Mouse (Mus musculus) MEL-GATA-1-ER (cell line): Measurements from ENCODE around the gene Phip.

ENCODE experiments used
- DNase-seq: peaks from one replicate; pipeline ENCODE4 v3.0.0-alpha.2; 2012; ENCODE audit warnings: low read depth; ENCODE audit errors: extremely low read depth

The Phip gene

GRCm38 (mm10) chr9:82877078-82877477, 98.2 kb downstream of the Phip start:
- no peak for DNase-seq

GRCm38 (mm10) chr9:82867698-82868097, 107.6 kb downstream of the Phip start:
- DNase-seq, result no peak

- DNase-seq, result no peak
These were observed 109.2 kb downstream of the Phip start for GRCm38 (mm10) chr9:82866121-82866520.

- no peak for DNase-seq
These were observed 113.4 kb downstream of the Phip start for GRCm38 (mm10) chr9:82861775-82862430.

- DNase-seq, result no peak
These were observed 114.0 kb downstream of the Phip start for GRCm38 (mm10) chr9:82861316-82861715.

GRCm38 (mm10) chr9:82860805-82861204, 114.5 kb downstream of the Phip start:
- DNase-seq, result no peak

- DNase-seq, result no peak
These were observed 119.1 kb downstream of the Phip start for GRCm38 (mm10) chr9:82856241-82856640.

- DNase-seq, result no peak
These were observed 120.2 kb downstream of the Phip start for GRCm38 (mm10) chr9:82854973-82855614.

GRCm38 (mm10) chr9:82854040-82854439, 121.3 kb downstream of the Phip start:
- peak; percentile 23 for DNase-seq

GRCm38 (mm10) chr9:82842671-82843070, 132.6 kb downstream of the Phip start:
- no peak for DNase-seq

- DNase-seq, result no peak
These were observed 139.4 kb downstream of the Phip start for GRCm38 (mm10) chr9:82835921-82836320.

GRCm38 (mm10) chr9:82831891-82832290, 143.4 kb downstream of the Phip start:
- DNase-seq, result no peak

- DNase-seq, result peak; percentile 70
These were observed 145.5 kb downstream of the Phip start for GRCm38 (mm10) chr9:82829693-82830430.

GRCm38 (mm10) chr9:82829007-82829689, 146.2 kb downstream of the Phip start, which contains the start of gene Irak1bp1:
Irak1bp1 (plus strand) TSS chr9:82829540.
- peak; percentile 38 for DNase-seq

GRCm38 (mm10) chr9:82826426-82826825, 148.9 kb downstream of the Phip start:
- no peak for DNase-seq
